Comparison of ENCODE assay signal across 18 mouse cellular contexts in genomic region chr3:27161645-27162409, GRCm38 (mm10). TPM values are rescaled to one million over a fixed set of nuclear protein-coding genes. Genes with fewer than 3 reads are reported as not detected.
A peak's percentile ranks its signal among the peaks of the same experiment; 100 is the strongest.
DNase-seq lines count a peak whose midpoint lies in the region.
"Had no signal": no experiment of that assay in that cellular context is flagged by ENCODE, and none has a peak within 500 bp of the region (broad histone marks: within the 10 kb centered on the region; RNA-seq: fewer than 3 reads in every experiment).

No protein-coding gene starts in this region.

- DNase-seq in heart, adult 11 months = peak; percentile 63
- DNase-seq in heart, postnatal 36 days = no peak
- DNase-seq in kidney, adult 9 months = peak; percentile 54
- DNase-seq in kidney, postnatal 4 days = no peak
- DNase-seq in ES-CJ7 (ENCODE audit: low read depth, low spot score) (peak; percentile 63), ZHBTc4 (ENCODE audit: low read depth, low spot score) (peak; percentile 36)
- DNase-seq in gastrocnemius, postnatal 10 days = no peak
- DNase-seq in B cell, adult 2 months = no peak
- DNase-seq: adrenal gland, adult 2 months; adrenal gland, postnatal 14 days; cerebellum, adult 11 months; cerebellum, adult 2 months; cerebellum, adult 9-11 months; cerebellum, postnatal 25 days; gastrocnemius, postnatal 14 days; heart, adult 18-20 months; heart, postnatal 10 days; heart, postnatal 4 days had no signal

- intact Hi-C loops in heart, postnatal 36 days (cut with DNase I) = no loop called here

RNA-seq across cellular contexts. Expression of gene Ect2, which starts 8.1 kb away (rescaled TPM):
- total RNA-seq in heart, postnatal 36 days (2021) = under 1 TPM; 0.78 to 0.79 TPM
- total RNA-seq in gastrocnemius, postnatal 10 days (2021) = 1 to 10 TPM; 6.1 to 9.3 TPM

RNA-seq across cellular contexts. Expression of gene Nceh1, which starts 20.9 kb away (rescaled TPM):
- total RNA-seq in heart, postnatal 36 days (2021) = 100 to 1,000 TPM; 203 to 236 TPM
- 10 to 100 TPM; 10.7 to 13.6 TPM for total RNA-seq in gastrocnemius, postnatal 10 days (2021)

Comparison
In these comparisons a context has a peak if more than half of its experiments do, and no peak if none do; other contexts are left out.
1. DNase-seq: peak in heart, adult 11 months (single experiment), kidney, adult 9 months (single experiment), ES-CJ7 (single experiment) and ZHBTc4 (single experiment); none in heart, postnatal 36 days (0 of 2), kidney, postnatal 4 days (0 of 2), gastrocnemius, postnatal 10 days (single experiment) and B cell, adult 2 months (0 of 2).
2. RNA of gene Nceh1, which starts 20.9 kb away (total RNA-seq): 203 to 236 TPM in heart, postnatal 36 days; 10.7 to 13.6 TPM in gastrocnemius, postnatal 10 days; every median in the first group is over 10 times any median in the second.